Mouse (Mus musculus): ENCODE measurements at regions not wholly inside any gene's neighbourhood (a gene's known extent, or its start where the extent isn't known, plus 50 kb on each side); places are given as distances from the start of the nearest gene placed in this dataset.

DNA sequence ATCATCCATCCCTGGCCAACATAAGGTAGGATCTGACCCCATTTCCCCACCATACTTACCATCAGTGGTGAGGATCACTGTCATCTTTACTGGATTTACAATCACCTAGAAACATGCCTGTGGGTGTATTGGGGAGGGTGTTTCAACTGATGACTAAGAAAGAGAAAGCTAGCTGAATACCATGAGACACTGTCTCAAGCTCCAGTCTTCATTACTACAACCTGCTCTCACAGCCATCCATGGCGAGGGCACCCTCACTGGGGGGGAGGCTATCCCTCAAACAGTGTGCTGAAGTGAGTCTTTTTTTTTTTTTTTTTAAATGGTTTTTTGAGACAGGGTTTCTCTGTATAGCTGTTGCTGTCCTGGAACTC is 154.9 kb downstream of the Qrsl1 start:
- DNase-seq (ENCODE audit: extremely low read depth, insufficient read length, low spot score) = no peak

DNA sequence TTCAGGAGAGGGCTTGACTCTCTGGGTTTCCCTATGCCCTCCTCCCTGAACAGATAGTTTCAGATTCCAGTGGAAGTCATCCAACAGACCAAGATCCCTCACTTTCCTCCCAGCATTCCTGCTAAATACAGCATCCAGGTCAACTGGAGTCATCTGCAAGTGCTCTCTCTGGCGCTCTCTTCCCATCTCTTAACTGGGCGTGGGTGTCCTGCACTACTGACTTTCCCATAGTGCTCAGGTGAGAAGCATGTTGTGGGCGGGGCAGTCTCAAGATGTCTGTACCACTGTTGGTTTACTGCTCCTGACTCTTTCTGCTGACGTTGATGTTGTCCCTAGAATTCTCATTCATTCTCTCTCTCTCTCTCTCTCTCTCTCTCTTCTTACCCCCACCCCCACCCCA is 154.0 kb downstream of the Qrsl1 start:
- DNase-seq (ENCODE audit: extremely low read depth, insufficient read length, low spot score) = no peak

DNA sequence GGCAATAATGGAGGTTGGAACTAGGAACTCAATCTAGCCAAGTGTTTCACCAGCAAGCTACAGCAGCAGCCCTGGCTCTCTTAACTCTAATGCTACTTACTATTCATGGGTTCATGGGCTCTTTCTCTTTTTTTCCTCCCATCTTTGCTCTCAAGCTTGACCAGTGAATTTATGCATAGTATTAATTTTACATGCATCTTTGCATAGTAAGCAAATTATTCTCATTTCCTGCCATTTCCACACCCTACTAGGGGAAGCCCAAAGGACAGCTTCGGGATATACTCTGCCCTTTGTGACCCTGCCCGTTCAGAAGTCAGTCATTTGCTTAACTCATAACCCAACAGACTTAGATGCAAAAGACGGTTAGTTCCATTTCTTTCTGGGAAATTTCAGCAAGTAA is 153.2 kb downstream of the Qrsl1 start:
- DNase-seq (ENCODE audit: extremely low read depth, insufficient read length, low spot score) = no peak

DNA sequence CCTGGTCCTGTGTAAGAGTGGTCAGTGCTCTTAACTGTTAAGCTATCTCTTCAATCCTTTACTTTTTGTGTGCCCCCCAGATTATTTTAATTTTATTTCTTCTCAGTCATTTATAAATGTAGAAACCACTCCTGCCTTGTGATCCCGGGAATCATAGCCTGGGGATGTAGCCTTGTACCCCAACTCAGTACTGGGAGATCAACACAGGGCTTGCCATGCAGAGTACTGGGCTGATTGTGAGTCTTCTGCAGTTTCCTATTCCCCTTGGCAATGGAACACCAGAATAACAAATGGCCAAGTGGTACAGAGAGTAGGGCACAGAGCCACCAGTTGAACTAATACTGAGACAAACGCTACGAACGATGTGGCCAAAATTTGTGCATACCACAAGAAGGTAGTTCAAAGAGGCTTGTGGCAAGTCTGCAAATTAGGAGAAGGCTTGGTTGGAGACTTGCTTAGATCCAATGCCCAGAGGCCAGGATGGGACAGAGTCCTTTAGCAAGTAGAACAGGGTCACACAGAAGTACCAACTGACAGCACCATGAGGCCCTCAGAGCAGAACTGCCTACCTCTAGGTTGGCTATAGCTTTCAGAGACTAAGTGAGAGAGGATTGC is 151.9 kb downstream of the Qrsl1 start:
- no peak for DNase-seq (ENCODE audit: extremely low read depth, insufficient read length, low spot score)

DNA sequence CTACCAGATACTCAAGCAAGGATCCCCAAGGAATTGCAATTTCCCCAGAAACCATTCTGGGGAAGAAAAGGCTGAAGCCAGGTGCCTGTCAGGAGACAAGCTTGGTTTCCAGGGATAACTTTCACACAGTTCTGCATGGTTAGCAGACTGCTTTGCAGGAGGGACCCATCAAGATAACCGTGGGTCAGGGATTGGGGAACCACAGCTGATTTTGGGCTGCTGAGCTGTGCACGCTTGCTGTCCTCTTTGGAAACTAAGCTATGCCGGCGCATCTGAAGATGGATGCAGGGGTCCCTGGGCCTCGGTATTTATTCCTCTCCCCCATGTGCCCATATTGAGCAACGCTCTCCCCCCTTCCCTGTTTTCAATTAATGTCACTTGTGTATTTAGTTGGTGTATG is 151.1 kb downstream of the Qrsl1 start:
- no peak for DNase-seq (ENCODE audit: extremely low read depth, insufficient read length, low spot score)

DNA sequence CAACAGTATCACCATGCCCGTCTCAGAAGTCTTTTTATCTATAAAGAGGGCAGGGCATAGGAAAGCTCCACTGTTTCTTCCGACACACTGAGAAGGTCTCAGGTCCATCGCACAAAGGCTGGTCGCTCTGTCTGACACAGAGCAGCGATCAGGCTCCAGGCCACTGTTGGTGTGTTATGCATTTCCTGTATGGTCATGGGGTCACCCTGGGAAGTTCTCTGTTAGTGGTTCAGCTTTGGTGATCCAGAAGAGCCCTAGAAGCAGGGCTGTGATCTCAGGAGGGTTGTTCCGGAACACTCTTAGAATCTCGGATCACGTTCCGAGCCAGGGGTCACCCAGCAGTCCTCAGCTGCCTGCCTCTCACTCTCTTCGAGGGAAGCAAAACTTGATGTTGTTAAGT is 150.7 kb downstream of the Qrsl1 start:
- DNase-seq (ENCODE audit: extremely low read depth, insufficient read length, low spot score) = no peak

DNA sequence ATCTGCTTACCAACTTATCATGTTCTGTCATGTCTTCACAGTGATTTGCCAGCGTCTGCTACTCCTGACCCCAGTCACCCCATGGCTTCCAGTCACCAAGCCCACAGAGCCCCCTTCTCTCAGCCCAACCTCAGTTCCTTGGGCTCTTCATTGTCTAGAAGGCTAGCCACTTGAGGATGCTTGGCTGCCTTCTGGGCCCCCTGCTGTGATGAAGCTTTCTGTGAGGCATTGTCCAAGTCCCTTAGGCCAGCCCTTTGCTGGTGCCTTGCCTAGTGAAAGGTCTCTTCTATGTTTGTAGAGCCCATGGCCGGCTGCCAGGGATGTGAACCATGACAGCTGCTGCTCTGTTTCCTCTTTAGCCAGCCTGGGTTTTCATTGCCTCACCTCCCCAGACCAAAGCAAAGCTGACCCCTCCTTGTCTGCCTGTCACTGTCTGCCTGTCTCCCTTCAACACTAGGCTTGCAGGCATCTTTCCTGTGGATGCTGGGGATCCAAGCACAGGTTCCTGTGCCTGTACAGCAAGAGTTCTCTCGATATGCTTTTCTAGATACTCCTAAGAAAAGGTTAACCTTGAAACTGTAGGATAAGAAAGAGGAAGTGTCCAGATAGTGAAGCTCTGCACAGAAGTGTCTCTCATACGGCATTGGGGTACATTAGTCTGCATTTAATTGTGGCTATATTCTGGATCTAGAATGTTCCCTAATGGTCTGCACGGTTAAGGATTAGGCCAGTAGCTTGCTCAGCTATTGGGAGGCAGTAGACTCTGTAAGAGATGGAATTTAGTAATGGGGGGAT is 149.5 kb downstream of the Qrsl1 start:
- no peak for DNase-seq (ENCODE audit: extremely low read depth, insufficient read length, low spot score)

DNA sequence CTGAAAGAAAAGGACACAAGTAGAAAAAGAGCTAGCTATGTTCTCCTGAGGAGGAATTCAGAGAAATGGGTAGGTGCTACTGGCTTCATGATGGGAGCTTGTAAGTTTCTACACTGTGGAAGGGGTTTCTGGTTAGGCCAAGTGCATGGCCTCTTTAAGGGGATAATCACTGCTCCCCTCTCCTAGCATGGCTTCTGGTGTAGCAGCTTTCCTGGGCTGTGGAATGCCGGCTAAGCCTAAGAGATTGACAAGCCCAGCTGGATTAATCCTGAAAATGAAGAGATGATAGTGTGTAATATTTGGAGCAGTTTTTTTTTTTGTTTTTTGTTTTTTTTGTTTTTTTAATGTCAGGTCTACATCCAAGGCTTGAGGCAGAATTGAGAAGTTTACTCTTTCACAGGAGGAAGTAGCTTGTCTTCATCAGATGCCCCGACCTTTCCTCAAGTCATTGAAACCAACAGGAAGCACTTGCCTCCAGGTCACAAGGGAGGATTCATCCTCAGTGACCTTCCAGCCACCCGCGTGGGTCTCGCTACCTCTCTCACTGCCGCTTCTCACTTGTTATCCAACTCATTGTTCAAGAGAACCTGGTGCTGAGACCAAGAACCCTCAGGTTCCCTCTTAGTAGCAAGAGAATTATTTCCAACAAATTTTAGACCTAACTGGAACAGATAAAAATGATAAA is 144.5 kb downstream of the Qrsl1 start:
- no peak for DNase-seq (ENCODE audit: extremely low read depth, insufficient read length, low spot score)

DNA sequence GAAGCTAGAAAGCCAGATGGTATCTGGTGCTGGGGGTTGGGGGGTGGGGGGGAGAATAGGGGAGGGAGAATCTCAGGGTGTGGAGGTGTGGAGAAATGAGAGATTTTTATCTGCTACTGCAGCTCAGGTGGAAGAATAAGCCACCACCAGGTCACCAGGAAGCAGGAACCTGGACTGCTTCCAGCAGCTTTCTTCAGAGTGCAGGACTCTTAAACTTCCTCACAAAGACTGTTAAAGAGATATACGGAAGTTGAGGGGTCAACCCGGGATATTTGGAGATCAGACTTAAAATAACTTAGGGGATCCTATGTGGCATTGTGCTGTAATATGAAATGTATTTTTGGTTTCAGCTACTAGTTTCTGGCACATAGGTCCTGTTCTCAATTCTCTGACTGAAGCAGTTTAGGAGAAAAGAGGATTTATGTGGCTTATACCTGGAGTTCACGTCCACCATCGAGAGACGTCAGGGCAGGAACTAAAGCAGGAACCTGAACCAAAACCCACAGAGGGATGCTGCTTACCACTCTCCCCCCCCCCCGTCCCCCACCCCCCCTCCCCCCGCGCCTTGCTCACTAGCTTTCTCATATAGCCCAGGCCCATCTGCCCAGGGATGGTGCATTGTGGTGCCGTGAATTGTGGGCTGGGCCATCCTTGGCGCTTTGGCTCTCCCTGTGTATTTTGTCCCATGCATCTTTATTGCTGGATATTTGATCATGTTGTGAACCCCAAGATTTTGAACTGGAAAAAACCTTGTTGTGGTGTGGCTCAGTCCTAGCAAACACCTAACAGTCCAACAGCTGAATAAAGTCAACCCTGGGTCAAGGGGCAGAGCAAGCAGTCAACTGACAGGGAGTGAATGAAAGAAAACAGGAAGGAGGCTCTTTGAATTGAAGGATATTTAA is 143.2 kb downstream of the Qrsl1 start:
- no peak for DNase-seq (ENCODE audit: extremely low read depth, insufficient read length, low spot score)

DNA sequence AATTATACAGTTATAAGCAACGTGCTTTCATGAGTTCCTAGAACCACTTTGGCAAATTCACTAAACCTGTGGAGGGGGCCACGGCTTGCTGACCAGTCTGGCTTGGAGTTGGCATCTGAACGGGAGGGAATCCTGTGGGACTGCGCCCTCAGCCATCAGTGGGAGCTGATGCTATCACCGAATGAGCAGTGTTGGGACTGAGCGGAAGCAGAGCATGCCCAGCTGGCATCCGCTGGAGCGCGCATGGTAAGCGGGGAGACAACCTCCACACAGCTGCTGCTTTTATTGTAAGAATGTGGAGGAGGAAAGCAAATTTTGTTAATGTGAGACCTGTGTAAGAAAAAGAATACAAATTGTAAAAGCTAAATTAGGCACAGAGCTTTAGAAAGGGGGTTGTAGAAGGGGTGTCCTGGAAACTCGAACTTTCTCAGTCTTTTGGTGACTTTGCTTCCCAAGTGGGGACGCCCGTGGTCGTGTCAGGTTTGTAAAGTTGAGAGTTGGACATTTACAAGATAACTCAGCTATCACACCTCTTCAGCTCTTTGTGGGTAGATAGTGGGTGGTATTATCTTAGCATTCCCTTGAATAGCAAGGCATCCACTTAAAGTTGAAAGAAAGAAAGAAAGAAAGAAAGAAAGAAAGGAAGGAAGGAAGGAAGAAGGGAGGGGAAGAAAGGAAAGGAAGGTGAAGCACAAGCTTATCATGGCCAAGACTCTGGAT is 142.2 kb downstream of the Qrsl1 start:
- no peak for DNase-seq (ENCODE audit: extremely low read depth, insufficient read length, low spot score)

DNA sequence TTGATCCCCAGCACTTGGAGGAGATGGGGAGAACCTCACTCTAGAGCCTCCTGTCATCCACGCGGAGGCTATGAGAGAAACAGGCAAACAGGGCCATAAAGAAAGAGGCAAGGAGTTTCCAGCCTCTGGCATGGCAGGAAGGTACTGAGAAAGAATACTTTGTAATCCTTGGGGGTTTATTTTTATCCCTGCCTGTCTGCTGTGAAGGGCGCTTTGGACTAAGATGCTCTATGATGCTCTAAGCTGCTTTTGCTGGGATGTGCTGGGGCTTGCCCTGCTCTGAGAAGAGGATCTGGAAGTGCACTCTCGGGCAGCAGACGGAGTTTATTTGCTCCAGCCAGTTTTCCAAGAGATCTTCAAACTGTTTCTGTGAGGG is 141.7 kb downstream of the Qrsl1 start:
- no peak for DNase-seq (ENCODE audit: extremely low read depth, insufficient read length, low spot score)

DNA sequence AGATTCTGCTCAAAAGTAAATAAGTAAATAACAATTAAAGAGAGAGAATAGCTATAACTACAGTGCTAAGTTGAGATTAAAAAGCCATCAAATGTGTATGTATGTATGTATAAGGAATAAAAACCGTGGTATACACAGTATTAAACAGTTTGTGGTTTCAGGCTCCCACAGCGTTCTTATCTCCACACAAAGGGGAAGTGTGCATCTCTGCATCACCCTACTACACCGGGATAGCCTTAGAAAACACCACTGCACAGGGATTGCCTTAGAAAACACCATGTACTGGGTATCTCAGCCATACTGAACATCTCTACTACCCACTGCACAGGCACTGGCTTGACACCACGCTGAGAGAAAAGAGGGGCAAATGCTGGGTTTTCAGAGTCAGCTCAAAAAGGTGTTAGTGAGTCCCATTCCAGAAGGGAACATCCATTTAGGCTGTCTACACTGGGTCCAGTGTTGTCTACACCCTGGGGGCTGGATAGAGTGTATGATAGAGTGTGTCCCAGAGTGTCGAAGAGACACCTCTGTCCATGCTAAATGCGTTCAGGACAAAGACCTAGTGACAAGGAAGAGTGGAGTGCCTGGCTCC is 139.5 kb downstream of the Qrsl1 start:
- no peak for DNase-seq (ENCODE audit: extremely low read depth, insufficient read length, low spot score)

DNA sequence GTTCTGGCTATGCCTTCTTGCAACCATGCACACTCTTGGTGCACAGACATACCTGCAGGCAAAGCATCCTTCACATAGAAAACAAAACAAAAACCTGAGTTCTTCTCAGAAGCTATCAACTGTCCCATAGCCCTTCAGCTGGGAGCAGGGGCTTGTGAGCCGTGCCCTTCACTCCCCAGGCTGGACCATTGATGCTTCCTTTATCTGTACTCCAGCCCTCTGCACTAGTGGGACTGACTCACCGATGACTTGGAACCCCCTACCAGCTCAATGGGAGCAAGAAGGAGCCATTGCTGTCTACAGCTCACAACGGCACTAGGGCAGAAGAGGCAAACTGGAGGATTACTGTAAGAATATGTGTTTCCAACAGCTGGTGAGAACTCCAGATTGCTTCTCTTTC is 137.0 kb downstream of the Qrsl1 start:
- DNase-seq (ENCODE audit: extremely low read depth, insufficient read length, low spot score) = no peak

DNA sequence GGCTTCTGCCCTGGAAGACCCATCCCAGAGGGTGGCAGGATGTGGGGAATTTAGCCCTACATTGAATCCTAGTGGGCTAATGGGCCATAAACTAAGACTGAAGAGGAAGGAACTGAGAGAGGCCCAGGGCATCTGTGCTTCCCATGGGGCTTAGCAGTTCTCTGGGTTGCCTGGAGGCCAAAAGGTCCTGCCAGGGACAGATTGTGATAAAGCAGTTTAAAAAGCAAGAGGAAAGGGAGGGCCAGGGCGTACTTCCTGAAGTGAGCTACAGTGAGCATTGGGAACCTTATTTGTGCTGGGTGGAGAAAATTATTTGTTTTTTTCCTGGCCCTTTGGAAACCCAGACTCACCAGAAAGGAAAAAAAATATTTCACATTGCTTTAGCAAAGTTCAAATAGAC is 136.3 kb downstream of the Qrsl1 start:
- DNase-seq (ENCODE audit: extremely low read depth, insufficient read length, low spot score) = no peak

DNA sequence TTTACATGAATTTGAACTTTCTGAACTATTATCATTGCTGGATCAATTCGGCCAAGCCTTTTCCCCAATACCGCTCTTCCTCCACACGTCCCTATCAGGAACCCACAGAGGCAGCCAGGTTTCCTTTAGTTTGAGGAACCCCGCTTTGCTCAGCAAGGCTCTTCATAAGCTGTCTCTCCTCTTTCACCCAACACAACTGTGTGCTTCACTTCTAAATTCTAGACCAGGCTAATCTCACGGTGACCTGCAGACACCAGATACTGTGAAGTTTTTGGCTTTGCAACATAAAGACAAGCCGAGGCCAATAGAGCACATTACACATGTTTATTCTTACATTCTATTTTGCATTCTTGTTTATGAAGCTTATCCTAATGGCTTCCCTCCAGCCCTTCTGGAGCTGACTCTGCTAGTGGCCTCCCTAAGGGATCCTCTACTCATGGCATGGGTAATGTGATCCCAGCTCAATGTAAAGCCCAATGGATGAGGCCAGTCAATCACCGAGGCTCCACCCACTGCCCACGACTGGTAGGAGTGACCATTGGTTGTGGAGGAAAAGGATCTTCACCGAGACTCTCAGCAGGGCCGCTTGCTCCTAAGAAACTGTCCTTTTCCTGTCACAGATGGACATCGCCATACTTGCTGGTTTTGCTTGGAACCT is 135.6 kb downstream of the Qrsl1 start:
- DNase-seq (ENCODE audit: extremely low read depth, insufficient read length, low spot score) = no peak

DNA sequence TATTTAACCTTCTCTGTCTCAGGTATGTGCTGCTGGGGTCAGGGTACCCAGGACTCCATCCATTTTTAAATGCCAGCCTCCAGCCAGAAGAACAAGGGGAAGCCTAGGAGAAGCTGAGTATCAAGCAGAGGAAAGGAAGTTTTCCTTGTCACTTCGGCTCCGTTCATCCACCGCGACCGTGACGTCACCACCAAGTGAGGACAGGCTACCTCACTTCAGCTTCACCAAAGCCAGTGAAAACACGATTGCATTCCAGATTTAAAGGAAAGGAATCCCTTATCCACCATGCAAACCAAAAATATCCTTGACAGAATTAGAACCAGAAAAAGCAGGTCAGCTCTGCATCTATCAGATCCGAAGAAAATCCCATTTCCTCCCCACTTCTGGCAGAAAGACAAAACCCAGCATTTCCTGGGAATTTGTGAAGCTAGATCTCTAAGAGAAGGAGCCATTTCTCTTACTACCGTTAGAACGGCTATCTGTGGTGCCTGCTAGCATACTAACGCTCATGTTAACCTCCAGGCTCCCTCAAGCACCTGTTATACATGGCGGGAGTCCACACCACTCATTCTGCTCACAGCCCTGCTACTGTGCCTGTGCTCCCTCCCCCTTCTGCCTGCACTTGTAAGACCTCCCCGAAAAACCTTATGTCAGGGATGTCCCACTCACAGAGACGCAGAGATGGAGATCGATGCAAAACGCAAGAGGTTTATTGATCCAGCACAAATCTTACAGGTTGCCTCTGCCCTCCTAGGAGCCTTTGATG is 133.4 kb downstream of the Qrsl1 start:
- DNase-seq (ENCODE audit: extremely low read depth, insufficient read length, low spot score) = no peak

DNA sequence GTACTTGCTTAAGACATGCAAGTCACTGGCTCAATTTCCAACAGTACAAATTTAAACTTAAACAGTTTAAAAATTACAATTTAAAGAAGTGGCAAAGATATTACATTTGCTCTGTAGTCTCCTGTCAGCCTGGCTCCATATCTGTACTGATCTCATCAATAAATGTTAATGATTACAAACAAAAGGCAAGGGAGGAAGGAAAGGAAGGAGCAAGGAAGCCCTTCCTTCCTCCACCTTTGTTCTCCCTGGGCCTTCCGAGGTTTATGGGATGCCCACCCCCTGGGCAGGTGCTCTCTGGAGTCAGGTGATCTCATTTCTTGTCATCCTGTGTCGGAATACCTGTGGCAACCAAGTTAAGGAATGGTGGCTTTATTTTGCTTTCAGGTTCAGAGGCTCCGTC is 132.5 kb downstream of the Qrsl1 start:
- no peak for DNase-seq (ENCODE audit: extremely low read depth, insufficient read length, low spot score)

DNA sequence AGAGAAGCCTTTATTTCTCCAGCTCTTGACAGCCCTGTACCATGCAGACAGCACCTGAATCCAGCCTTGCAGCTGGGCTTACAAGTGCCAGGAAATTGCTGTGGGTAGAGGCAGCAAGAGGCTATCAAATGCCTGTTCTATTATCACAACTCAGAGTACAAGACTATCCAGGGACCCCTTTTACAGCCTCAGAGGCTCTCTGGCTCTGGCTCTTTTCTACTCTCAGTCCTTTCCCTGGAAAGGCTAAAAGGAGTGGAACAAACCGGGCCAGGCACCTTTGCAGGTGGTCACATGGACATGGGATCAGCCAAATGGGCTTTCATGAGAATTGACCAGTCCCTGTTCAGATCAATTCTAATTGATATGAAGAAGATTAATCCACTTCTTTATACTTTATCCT is 125.7 kb downstream of the Qrsl1 start:
- no peak for DNase-seq (ENCODE audit: extremely low read depth, insufficient read length, low spot score)

All from 3134 (cell line).